Mouse (Mus musculus) liver, embryonic 12.5 days (tissue): ENCODE measurements around the gene Msh3. TPM values are rescaled to one million over a fixed set of nuclear protein-coding genes. Genes with fewer than 3 reads are reported as not detected.
A peak's percentile ranks its signal among the peaks of the same experiment; 100 is the strongest.

Experiments used
- ATAC-seq: fragments of 200-750 bp; cut with Nextera tagmentation; 2 replicates; pipeline ENCODE4 v1.8.0; 2017; ENCODE audit warnings: moderate number of reproducible peaks, mild to moderate bottlenecking, moderate library complexity
- H3K27ac ChIP-seq: fragments of 300-500 bp; sonication (generic); 2 replicates; pipeline ENCODE4 v1.5.1; 2016; ENCODE audit warnings: mild to moderate bottlenecking
- H3K27me3 ChIP-seq: fragments of 300-500 bp; sonication (generic); replicated peaks from 2 replicates; pipeline ENCODE4 v1.6.1; 2016; ENCODE audit warnings: mild to moderate bottlenecking, moderate library complexity
- H3K36me3 ChIP-seq: fragments of 300-500 bp; sonication (generic); 2 replicates; pipeline ENCODE4 v1.6.1; 2016; ENCODE audit warnings: mild to moderate bottlenecking, moderate library complexity
- H3K4me1 ChIP-seq: fragments of 300-500 bp; sonication (generic); 2 replicates; pipeline ENCODE4 v1.6.1; 2016
- H3K4me2 ChIP-seq: fragments of 300-500 bp; sonication (generic); 2 replicates; pipeline ENCODE4 v1.6.1; 2016; ENCODE audit warnings: mild to moderate bottlenecking, moderate library complexity
- H3K4me3 ChIP-seq: fragments of 300-500 bp; sonication (generic); 2 replicates; pipeline ENCODE4 v1.5.1; 2016; ENCODE audit warnings: mild to moderate bottlenecking, moderate library complexity
- H3K9ac ChIP-seq: fragments of 300-500 bp; sonication (generic); 2 replicates; pipeline ENCODE4 v1.6.1; 2016; ENCODE audit warnings: mild to moderate bottlenecking, moderate library complexity
- H3K9me3 ChIP-seq: fragments of 300-500 bp; sonication (generic); replicated peaks from 2 replicates; pipeline ENCODE4 v1.6.1; 2016; ENCODE audit warnings: mild to moderate bottlenecking, moderate library complexity
- WGBS: fragments of 180-500 bp; shearing (Covaris S2); methylation state at CpG from one replicate; pipeline ENCODE4 v1.1.7; 2016; ENCODE audit not compliant: insufficient replicate concordance; 5-methylcytosine and 5-hydroxymethylcytosine counted together
- polyA plus RNA-seq: library from polyadenylated mRNA; unstranded; fragments of >200 nt; fragmentation: Nextera tagmentation; extraction: Ambion mirVana; gene quantifications from 2 replicates; pipeline ENCODE4 v1.2.1, GENCODE M21; 2016

The Msh3 gene
- polyA plus RNA-seq, 1 experiment from 2014 or later: 18.1 TPM

- H3K27me3 ChIP-seq: no peaks in the 10 kb centered on the region
- no peaks in the 10 kb centered on the region for H3K9me3 ChIP-seq
- no peak overlapping the region for H3K4me3 ChIP-seq
- peaks cover 11% of the 10 kb centered on the region for H3K4me1 ChIP-seq
- no peak overlapping the region for H3K9ac ChIP-seq
- no peak overlapping the region for H3K4me2 ChIP-seq
- no peak for ATAC-seq
- H3K36me3 ChIP-seq: peaks cover 31% of the 10 kb centered on the region
- no peak overlapping the region for H3K27ac ChIP-seq
- 77% methylated on average over 4 of the region's 5 CpGs for WGBS
These were observed 28.8 kb downstream of the Msh3 start for GRCm38 (mm10) chr13:92326030-92326429.

GRCm38 (mm10) chr13:92320770-92321169, 34.0 kb downstream of the Msh3 start:
- H3K4me1 ChIP-seq: no peaks in the 10 kb centered on the region
- H3K27me3 ChIP-seq: no peaks in the 10 kb centered on the region
- no peak for ATAC-seq
- H3K27ac ChIP-seq: no peak overlapping the region
- H3K9me3 ChIP-seq: no peaks in the 10 kb centered on the region
- H3K4me2 ChIP-seq: no peak overlapping the region
- H3K4me3 ChIP-seq: no peak overlapping the region
- H3K36me3 ChIP-seq: peaks cover 48% of the 10 kb centered on the region
- H3K9ac ChIP-seq: no peak overlapping the region
- WGBS: 60% methylated on average over 5 of the region's 5 CpGs

- Histone ChIP-seq H3K9ac (no peak overlapping the region), H3K4me1 (no peaks in the 10 kb centered on the region), H3K9me3 (no peaks in the 10 kb centered on the region), H3K27me3 (no peaks in the 10 kb centered on the region), H3K4me2 (no peak overlapping the region), H3K36me3 (peaks cover 49% of the 10 kb centered on the region), H3K27ac (no peak overlapping the region), H3K4me3 (no peak overlapping the region)
- 81% methylated on average over 5 of the region's 5 CpGs for WGBS
- no peak for ATAC-seq
These were observed 40.2 kb downstream of the Msh3 start for GRCm38 (mm10) chr13:92314613-92315012.

- Histone ChIP-seq H3K27me3 (no peaks in the 10 kb centered on the region), H3K27ac (no peak within 1 kb of the TSS), H3K4me3 (no peak within 1 kb of the TSS), H3K9ac (no peak within 1 kb of the TSS), H3K4me2 (no peak within 1 kb of the TSS), H3K4me1 (no peaks in the 10 kb centered on the region), H3K36me3 (peaks cover 42% of the 10 kb centered on the region), H3K9me3 (no peaks in the 10 kb centered on the region)
- whole genome bisulfite sequencing: 92% methylated on average over 11 of the region's 11 CpGs
- no peak for ATAC-seq
These were observed 49.1 kb downstream of the Msh3 start, which contains the start of gene Gm20379 for GRCm38 (mm10) chr13:92305680-92306079. Gene Gm20379, plus strand, starts transcription at chr13:92305980.

- no peaks in the 10 kb centered on the region for H3K4me1 ChIP-seq
- peaks cover 47% of the 10 kb centered on the region for H3K36me3 ChIP-seq
- H3K27ac ChIP-seq: no peak overlapping the region
- H3K27me3 ChIP-seq: no peaks in the 10 kb centered on the region
- H3K9me3 ChIP-seq: no peaks in the 10 kb centered on the region
- H3K9ac ChIP-seq: no peak overlapping the region
- no peak overlapping the region for H3K4me2 ChIP-seq
- no peak overlapping the region for H3K4me3 ChIP-seq
- no peak for ATAC-seq
- 91% methylated on average over 5 of the region's 5 CpGs for WGBS
These were observed 50.5 kb downstream of the Msh3 start for GRCm38 (mm10) chr13:92304291-92304690.

GRCm38 (mm10) chr13:92303062-92303948, 51.5 kb downstream of the Msh3 start:
- Histone ChIP-seq H3K36me3 (peaks cover 46% of the 10 kb centered on the region), H3K27me3 (no peaks in the 10 kb centered on the region), H3K9ac (no peak overlapping the region), H3K4me3 (no peak overlapping the region), H3K4me1 (no peaks in the 10 kb centered on the region), H3K9me3 (no peaks in the 10 kb centered on the region), H3K4me2 (no peak overlapping the region), H3K27ac (no peak overlapping the region)
- no peak for ATAC-seq
- 84% methylated on average over 8 of the region's 8 CpGs for WGBS

- H3K9ac ChIP-seq: no peak overlapping the region
- ATAC-seq: no peak
- no peaks in the 10 kb centered on the region for H3K9me3 ChIP-seq
- WGBS: 83% methylated on average over 4 of the region's 4 CpGs
- H3K27ac ChIP-seq: 0 out of 2 replicates have a peak overlapping the region, but pooled peaks have one; percentile 10
- H3K4me1 ChIP-seq: no peaks in the 10 kb centered on the region
- H3K27me3 ChIP-seq: no peaks in the 10 kb centered on the region
- no peak overlapping the region for H3K4me3 ChIP-seq
- peaks cover 41% of the 10 kb centered on the region for H3K36me3 ChIP-seq
- H3K4me2 ChIP-seq: no peak overlapping the region
These were observed 52.3 kb downstream of the Msh3 start for GRCm38 (mm10) chr13:92302466-92302865.

GRCm38 (mm10) chr13:92301754-92302153, 53.0 kb downstream of the Msh3 start:
- no peak overlapping the region for H3K4me3 ChIP-seq
- no peak overlapping the region for H3K27ac ChIP-seq
- H3K27me3 ChIP-seq: no peaks in the 10 kb centered on the region
- 69% methylated on average over 4 of the region's 4 CpGs for WGBS
- H3K4me2 ChIP-seq: no peak overlapping the region
- H3K4me1 ChIP-seq: no peaks in the 10 kb centered on the region
- H3K9ac ChIP-seq: no peak overlapping the region
- no peaks in the 10 kb centered on the region for H3K9me3 ChIP-seq
- H3K36me3 ChIP-seq: peaks cover 48% of the 10 kb centered on the region
- ATAC-seq: no peak

- 79% methylated on average over 1 of the region's 1 CpGs for whole genome bisulfite sequencing
- no peaks in the 10 kb centered on the region for H3K4me1 ChIP-seq
- no peak overlapping the region for H3K4me2 ChIP-seq
- no peak overlapping the region for H3K9ac ChIP-seq
- H3K4me3 ChIP-seq: no peak overlapping the region
- no peak overlapping the region for H3K27ac ChIP-seq
- no peaks in the 10 kb centered on the region for H3K9me3 ChIP-seq
- H3K27me3 ChIP-seq: no peaks in the 10 kb centered on the region
- no peak for ATAC-seq
- H3K36me3 ChIP-seq: peaks cover 37% of the 10 kb centered on the region
These were observed 55.3 kb downstream of the Msh3 start for GRCm38 (mm10) chr13:92299522-92299921.

GRCm38 (mm10) chr13:92297021-92297420, 57.8 kb downstream of the Msh3 start:
- Histone ChIP-seq H3K36me3 (peaks cover 46% of the 10 kb centered on the region), H3K4me2 (no peak overlapping the region), H3K27ac (no peak overlapping the region), H3K9me3 (no peaks in the 10 kb centered on the region), H3K4me3 (no peak overlapping the region), H3K9ac (no peak overlapping the region), H3K4me1 (no peaks in the 10 kb centered on the region), H3K27me3 (no peaks in the 10 kb centered on the region)
- WGBS: 65% methylated on average over 2 of the region's 2 CpGs
- no peak for ATAC-seq

- H3K27me3 ChIP-seq: no peaks in the 10 kb centered on the region
- no peak for ATAC-seq
- H3K4me1 ChIP-seq: no peaks in the 10 kb centered on the region
- WGBS: 78% methylated on average over 4 of the region's 4 CpGs
- no peak overlapping the region for H3K27ac ChIP-seq
- H3K9ac ChIP-seq: no peak overlapping the region
- no peak overlapping the region for H3K4me3 ChIP-seq
- no peaks in the 10 kb centered on the region for H3K9me3 ChIP-seq
- H3K36me3 ChIP-seq: peaks cover 48% of the 10 kb centered on the region
- no peak overlapping the region for H3K4me2 ChIP-seq
These were observed 58.3 kb downstream of the Msh3 start for GRCm38 (mm10) chr13:92296490-92296889.

- Histone ChIP-seq H3K4me2 (no peak overlapping the region), H3K27ac (no peak overlapping the region), H3K27me3 (no peaks in the 10 kb centered on the region), H3K4me3 (no peak overlapping the region), H3K9me3 (no peaks in the 10 kb centered on the region), H3K9ac (no peak overlapping the region), H3K36me3 (peaks cover 45% of the 10 kb centered on the region), H3K4me1 (no peaks in the 10 kb centered on the region)
- ATAC-seq: no peak
- WGBS: 64% methylated on average over 5 of the region's 5 CpGs
These were observed 60.9 kb downstream of the Msh3 start for GRCm38 (mm10) chr13:92293883-92294282.
